Mouse (Mus musculus) adrenal gland, adult 18-20 months (tissue): ENCODE measurements around the gene Iqsec1. TPM values are rescaled to one million over a fixed set of nuclear protein-coding genes. Genes with fewer than 3 reads are reported as not detected.

Experiments
- DNase-seq, 2 experiments: peaks; one replicate each; pipeline ENCODE4 v3.0.0; 2021 to 2022; ENCODE audit warnings: low spot score in 2 of 2
- total RNA-seq, 2 experiments: library from RNA; stranded (reverse); gene quantifications; 1 replicate in 1 of 2; 2 replicates in 1 of 2; pipeline ENCODE4 v1.2.3; 2021

The Iqsec1 gene
- total RNA-seq, 2 experiments from 2014 or later = 112 to 113 TPM

GRCm38 (mm10) chr6:90735396-90736036, 253.0 kb downstream of the Iqsec1 start:
- no peak for DNase-seq

DNA sequence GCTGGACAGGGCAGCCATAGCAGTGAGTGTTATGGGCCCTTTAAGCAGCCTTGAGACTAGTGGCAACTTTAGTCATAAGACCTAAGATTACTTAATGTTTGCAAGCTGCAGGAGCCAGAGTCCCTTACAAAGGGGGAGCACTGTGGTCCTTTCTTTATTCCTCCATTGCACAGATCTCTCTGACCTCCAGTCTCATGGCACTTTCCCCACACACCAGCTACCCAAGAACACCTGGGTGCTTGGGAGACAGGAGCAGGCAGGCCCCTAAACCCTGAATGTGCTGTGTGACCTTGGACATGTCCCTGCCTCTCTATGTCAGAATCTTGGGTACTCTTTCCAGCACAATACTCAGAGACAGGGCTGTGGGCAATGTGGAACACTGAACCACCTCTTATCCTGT, 253.7 kb downstream of the Iqsec1 start:
- DNase-seq = no peak

DNA sequence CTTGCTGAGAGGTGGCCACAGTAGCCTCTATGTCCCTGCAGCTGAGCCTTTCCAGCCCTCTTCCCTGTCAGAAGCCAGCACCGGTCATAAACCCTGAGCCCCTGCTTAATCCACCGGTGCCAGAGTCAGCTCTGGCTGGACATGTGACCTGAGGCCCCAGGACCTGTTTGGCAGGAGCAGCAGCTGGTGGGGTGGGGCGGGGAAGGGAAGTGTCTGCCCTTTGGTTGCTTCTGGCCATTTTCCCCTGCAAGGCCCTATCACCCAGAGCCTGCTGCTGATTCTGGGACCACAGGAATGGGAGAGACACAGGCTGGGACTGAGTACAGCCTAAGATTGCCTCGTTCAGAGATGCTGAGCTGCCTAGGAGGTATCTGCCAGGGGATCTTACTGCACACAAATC, 257.2 kb downstream of the Iqsec1 start:
- DNase-seq = no peak

- no peak for DNase-seq
Observed at GRCm38 (mm10) chr6:90729829-90730228, 258.7 kb downstream of the Iqsec1 start.

- DNase-seq = peak; percentile 90 to 91
Observed at GRCm38 (mm10) chr6:90728491-90728931, 260.0 kb downstream of the Iqsec1 start.

GRCm38 (mm10) chr6:90727826-90728225, 260.7 kb downstream of the Iqsec1 start:
- no peak for DNase-seq

GRCm38 (mm10) chr6:90726711-90727122, 261.8 kb downstream of the Iqsec1 start:
- no peak for DNase-seq

DNA sequence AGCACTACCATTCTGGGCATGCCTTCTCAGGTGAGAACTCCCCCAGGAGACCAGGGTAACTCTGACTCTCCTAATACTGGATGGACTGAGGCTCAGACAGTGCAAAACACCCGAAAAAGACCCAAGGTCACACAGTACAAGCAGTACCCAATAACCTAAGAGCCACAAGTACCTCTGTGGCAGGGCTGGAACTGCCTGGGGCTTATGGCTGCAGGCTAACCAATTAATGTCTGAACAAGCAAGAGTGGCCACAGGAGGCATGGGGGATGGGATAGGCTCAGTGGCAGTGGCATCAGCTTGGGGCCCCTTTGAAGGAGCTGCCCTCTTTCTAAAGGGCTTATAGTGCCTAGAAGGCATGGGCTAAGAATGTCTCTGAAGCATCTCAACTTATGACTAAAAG, 263.0 kb downstream of the Iqsec1 start:
- DNase-seq = no peak

- DNase-seq = no peak
Observed at GRCm38 (mm10) chr6:90722993-90723392, 265.5 kb downstream of the Iqsec1 start.

- peak; percentile 74 to 80 for DNase-seq
Observed at GRCm38 (mm10) chr6:90720996-90721746, 267.3 kb downstream of the Iqsec1 start.

DNA sequence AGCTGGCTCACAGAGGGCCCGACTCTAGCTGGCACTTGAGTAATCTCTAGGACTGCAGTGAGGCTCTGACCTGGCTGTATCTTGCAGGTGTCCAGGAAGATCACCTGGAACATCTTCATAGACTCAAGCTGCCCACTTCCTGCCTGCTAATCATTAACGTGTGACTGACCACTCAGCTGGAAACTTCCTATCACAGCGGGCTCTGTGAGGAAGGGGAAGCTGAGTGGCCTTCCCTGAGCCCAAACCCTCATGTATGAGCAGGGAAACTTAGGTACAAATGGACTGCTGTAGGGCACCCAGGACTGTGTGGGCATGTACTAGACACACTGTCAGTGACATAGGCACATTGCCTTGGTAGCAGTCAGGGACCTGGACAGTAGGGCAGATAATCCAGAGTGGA, 268.3 kb downstream of the Iqsec1 start:
- DNase-seq = no peak

- no peak for DNase-seq
Observed at GRCm38 (mm10) chr6:90719402-90719801, 269.1 kb downstream of the Iqsec1 start.

DNA sequence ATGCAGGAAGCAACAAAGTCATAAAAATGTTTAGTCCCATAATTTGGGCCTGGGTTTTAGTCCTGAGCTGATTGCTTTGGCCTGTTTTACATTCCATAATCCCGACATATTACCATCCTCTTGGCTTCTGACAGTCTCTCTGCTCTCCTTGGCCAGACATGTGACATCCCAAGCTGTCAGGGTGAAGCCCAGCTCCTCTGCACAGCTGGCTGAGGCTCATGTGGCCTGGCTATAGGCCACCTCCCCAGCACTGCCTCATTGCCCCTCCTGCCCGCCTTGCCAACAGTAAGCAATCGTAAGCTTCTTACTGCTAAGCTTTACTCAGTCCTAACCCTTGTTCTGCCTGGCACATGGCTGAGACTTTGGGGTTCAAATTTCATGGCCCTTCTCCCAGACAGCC, 270.0 kb downstream of the Iqsec1 start:
- DNase-seq = no peak

GRCm38 (mm10) chr6:90717711-90718110, 270.8 kb downstream of the Iqsec1 start:
- DNase-seq = no peak

GRCm38 (mm10) chr6:90716853-90717252, 271.6 kb downstream of the Iqsec1 start:
- DNase-seq = no peak

DNA sequence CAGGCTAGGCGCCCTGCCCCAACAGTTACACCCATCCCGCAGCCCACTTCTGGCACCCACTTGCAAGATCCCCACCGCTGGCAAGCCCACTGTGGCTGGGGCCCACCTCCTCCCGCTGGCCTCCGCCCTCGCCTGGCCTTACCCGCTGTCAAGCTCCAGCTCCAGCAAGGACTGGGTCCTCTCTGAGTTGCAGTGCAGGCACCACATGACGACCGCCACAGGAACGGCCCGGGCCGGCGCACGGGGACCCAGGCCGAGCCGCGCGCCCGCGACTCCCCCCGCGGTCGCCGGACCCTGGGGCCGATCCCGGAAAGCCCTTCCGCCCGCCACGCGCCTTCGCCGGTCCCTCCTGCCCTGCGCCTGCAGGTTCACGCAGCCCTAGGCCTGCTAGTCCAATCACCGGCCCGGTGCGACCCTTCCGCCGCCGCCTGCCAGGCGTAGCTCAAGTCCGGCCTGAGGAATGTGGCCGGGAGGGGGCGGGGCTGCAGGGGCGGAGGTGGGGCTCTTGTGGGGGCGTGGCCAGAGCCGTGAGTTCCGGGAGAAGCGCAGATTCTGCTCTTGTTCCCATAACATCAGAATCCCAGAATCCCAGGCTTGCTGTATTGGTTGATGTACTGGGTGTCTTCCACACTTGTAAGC, 272.3 kb downstream of the Iqsec1 start:
- peak; percentile 80 to 84 for DNase-seq

GRCm38 (mm10) chr6:90715245-90715905, 273.1 kb downstream of the Iqsec1 start:
- DNase-seq = no peak

DNA sequence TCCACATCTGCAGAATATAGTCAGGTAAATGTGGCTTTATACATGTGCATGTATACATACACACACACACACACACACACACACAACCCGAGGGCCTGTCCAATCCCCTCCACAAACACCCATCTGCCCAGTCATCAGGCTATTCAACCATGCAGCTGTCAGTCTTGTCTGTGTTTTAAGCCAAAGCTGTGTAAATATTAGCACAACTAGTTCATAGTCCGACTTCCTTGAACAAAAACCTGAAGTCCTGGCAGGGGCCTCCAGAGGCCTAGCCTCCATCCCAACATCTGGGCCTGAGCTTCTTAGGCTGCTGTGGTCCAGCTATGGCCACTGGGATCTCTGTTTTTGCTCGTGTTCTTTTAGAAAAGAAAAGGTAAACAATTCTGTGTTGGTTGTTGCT, 274.8 kb downstream of the Iqsec1 start:
- DNase-seq = no peak

DNA sequence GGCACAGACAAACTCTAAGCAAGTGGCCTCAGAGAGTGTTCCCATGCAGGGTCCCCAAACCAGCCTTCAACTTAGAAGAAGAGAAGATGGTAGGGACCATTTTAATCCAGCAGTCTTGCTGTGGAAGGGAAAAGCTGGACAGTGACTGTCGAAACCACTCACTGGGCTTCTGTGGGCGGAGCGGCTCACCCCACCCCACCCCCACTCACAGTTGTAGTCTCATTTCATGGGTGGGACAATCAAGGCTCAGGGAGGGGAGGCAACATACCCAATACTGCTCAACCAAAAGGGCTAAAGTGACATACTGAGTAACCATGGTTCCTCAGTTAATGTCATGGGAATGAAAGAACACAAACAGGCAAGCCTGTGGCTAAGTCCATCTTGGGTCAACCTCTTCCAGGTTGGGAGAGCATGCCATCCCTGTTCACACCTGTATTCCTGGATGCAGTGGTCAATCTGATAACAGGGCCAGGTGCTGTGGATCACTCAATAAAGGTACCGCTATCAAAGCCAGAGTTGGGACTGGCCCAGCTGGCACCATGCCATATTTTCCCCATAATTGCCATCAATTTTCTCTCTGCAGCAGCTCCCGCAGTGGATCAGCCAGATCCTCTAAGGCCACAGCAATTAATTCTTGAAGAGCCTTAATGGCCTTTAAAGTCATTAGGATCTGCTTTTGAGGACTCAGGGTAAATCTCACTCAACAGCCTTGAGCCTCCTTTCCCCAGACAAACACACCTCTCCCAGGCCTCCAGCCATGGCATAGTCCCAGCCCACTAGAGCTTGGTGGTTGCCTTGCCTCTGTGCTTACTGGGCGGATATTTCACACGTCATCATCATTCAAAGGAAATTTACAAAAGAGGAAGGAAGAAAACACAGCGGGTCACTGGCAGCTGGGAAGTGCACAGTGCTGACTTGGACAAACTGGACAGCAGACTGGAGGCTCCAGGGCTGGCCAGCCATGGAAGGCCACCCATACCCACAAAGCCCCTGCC, 275.7 kb downstream of the Iqsec1 start:
- no peak for DNase-seq

GRCm38 (mm10) chr6:90712063-90712462, 276.4 kb downstream of the Iqsec1 start:
- no peak for DNase-seq
